Mouse (Mus musculus): ENCODE data around the gene Stab2. TPM values are rescaled to one million over a fixed set of nuclear protein-coding genes. Genes with fewer than 3 reads are reported as not detected.

The Stab2 gene
- polyA plus RNA-seq, 1 experiment from 2014 or later: 0.08 TPM

GRCm38 (mm10) chr10:86934376-86934775, 73.4 kb downstream of the Stab2 start:
- Histone ChIP-seq H3K4me3 (no peak overlapping the region), H3K4me1 (peaks cover 8% of the 10 kb centered on the region; the same call in 1 of the 2 replicates), H3K27ac (replicated peaks) (no peak overlapping the region), H3K27me3 (no peaks in the 10 kb centered on the region), H3K9me3 (no peaks in the 10 kb centered on the region), H3K36me3 (no peaks in the 10 kb centered on the region), H3K9ac (replicated peaks) (no peak overlapping the region), H3K4me2 (replicated peaks) (no peak overlapping the region)
- WGBS: 20% methylated on average over 6 of the region's 6 CpGs
- peak; percentile 41; the same call in 1 of the 2 replicates for ATAC-seq (replicated peaks)

GRCm38 (mm10) chr10:86933906-86934305, 73.9 kb downstream of the Stab2 start:
- H3K9ac ChIP-seq (replicated peaks): no peak overlapping the region
- no peak overlapping the region for H3K4me3 ChIP-seq
- peaks cover 8% of the 10 kb centered on the region; the same call in 1 of the 2 replicates for H3K4me1 ChIP-seq
- no peak overlapping the region for H3K4me2 ChIP-seq (replicated peaks)
- H3K27me3 ChIP-seq: no peaks in the 10 kb centered on the region
- no peaks in the 10 kb centered on the region for H3K36me3 ChIP-seq
- no peak overlapping the region for H3K27ac ChIP-seq (replicated peaks)
- H3K9me3 ChIP-seq: no peaks in the 10 kb centered on the region
- WGBS: 23% methylated on average over 3 of the region's 3 CpGs
- 0 out of 2 replicates have a peak, but pooled peaks have one; percentile 48 for ATAC-seq (replicated peaks)

DNA sequence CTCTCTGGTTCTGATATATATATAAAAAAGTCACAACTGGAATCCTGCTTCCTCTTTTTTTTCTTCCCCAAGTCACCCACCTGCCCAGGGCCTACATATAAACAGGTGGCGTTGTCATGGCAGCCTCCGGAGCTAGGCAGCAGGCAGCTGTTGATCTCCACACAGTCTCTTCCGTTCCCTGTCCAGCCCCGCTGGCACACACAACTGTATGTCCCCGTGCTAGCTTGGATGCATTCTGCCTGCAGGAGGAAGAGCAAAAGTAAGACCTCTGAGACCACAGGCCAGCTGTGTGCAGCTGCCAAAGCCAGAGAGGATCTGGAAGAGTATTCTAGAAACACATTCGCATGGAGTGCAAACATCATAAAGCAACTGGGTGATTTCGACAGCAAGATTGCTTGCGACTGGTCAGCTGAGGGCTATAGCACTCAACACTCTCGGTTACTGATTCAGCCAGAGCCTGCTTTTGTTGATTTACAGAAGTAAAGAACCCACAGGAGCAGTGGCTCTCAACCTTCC, 74.6 kb downstream of the Stab2 start:
- Histone ChIP-seq H3K4me3 (no peak overlapping the region), H3K9ac (replicated peaks) (no peak overlapping the region), H3K4me1 (peaks cover 8% of the 10 kb centered on the region; the same call in 1 of the 2 replicates), H3K36me3 (no peaks in the 10 kb centered on the region), H3K9me3 (no peaks in the 10 kb centered on the region), H3K27me3 (no peaks in the 10 kb centered on the region), H3K27ac (replicated peaks) (no peak overlapping the region), H3K4me2 (replicated peaks) (no peak overlapping the region)
- ATAC-seq (replicated peaks): no peak
- WGBS: 85% methylated on average over 9 of the region's 9 CpGs

DNA sequence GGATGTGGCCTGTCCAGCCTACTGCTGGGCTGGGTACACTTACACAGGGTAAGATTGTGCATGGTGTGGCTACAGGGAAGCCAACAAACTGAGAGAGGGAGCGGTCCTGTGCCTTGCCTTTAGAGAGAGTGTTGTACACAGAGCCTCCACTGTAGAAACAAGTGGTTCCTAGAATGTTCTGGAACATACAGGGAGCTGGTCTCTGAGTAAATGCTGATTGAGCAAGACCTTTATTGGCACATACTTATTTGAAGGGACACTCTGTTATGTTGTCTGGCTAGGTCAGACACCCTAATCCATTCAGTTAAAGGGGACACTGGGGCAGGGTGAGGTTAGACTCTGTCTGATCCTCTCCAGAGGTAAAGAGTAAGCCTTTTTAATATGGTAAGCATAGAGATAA, 84.2 kb downstream of the Stab2 start:
- no peaks in the 10 kb centered on the region for H3K4me1 ChIP-seq
- WGBS: 91% methylated on average over 1 of the region's 1 CpGs
- no peak for ATAC-seq (replicated peaks)
- H3K9me3 ChIP-seq: no peaks in the 10 kb centered on the region
- no peak overlapping the region for H3K4me3 ChIP-seq
- H3K36me3 ChIP-seq: no peaks in the 10 kb centered on the region
- H3K4me2 ChIP-seq (replicated peaks): no peak overlapping the region
- no peak overlapping the region for H3K9ac ChIP-seq (replicated peaks)
- H3K27ac ChIP-seq (replicated peaks): no peak overlapping the region
- H3K27me3 ChIP-seq: no peaks in the 10 kb centered on the region

DNA sequence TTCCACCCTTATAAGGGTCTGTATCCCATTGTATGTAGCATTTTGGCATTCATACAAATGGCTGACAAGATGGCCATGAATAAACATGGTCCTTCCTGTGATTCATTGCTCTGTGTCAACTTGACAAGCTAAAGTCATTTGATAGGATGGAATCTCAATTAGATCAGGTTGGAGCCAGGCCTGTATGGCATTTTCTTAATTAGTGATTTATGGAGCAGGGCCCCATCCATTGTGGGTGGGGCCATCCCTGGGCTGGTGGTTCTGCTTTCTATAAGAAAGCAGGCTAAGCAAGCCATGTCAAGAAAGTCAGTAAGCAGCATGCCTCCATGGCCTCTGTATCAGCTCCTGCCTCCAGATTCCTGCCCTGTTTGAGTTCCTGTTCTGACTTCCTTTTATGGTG, 92.2 kb downstream of the Stab2 start:
- Histone ChIP-seq H3K27me3 (no peaks in the 10 kb centered on the region), H3K4me3 (no peak overlapping the region), H3K4me2 (replicated peaks) (no peak overlapping the region), H3K27ac (replicated peaks) (no peak overlapping the region), H3K9me3 (no peaks in the 10 kb centered on the region), H3K9ac (replicated peaks) (no peak overlapping the region), H3K4me1 (no peaks in the 10 kb centered on the region), H3K36me3 (no peaks in the 10 kb centered on the region)
- peak; percentile 73; the same call in 1 of the 2 replicates for ATAC-seq (replicated peaks)

DNA sequence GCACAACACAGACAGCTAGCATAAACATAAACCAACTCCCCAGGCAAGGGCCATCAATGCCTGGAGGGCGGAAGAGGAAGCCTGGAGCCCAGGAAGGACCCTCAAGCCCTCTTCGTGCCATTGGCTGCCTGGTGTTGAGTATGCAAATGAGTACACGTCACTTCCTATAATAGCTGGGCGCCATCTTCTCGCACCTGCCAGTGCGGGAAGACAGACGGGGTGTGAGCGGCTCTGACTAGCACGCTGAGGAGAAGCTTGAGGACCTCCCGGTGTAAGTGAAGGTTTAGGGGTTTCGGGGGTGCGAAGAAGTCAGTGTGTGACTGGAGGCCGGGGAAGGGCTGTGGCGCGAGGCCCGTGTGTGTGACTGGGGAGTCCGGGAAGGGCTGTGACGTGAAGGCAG, 99.3 kb downstream of the Stab2 start:
- ATAC-seq (replicated peaks): no peak

GRCm38 (mm10) chr10:86907043-86907442, 100.8 kb downstream of the Stab2 start:
- no peak overlapping the region for H3K4me3 ChIP-seq
- 52% methylated on average over 6 of the region's 6 CpGs for WGBS
- no peak overlapping the region for H3K4me2 ChIP-seq (replicated peaks)
- H3K36me3 ChIP-seq: no peaks in the 10 kb centered on the region
- H3K27ac ChIP-seq (replicated peaks): peak overlapping the region; percentile 64; the same call in 1 of the 2 replicates
- no peaks in the 10 kb centered on the region for H3K9me3 ChIP-seq
- peak; percentile 79 for ATAC-seq (replicated peaks)
- no peak overlapping the region for H3K9ac ChIP-seq (replicated peaks)
- H3K4me1 ChIP-seq: peaks cover 4% of the 10 kb centered on the region; the same call in 1 of the 2 replicates
- H3K27me3 ChIP-seq: no peaks in the 10 kb centered on the region

More for the DNA sequence above, 99.3 kb downstream of the Stab2 start:
- no peaks in the 10 kb centered on the region for H3K9me3 ChIP-seq
- H3K27ac ChIP-seq (replicated peaks): no peak overlapping the region
- no peak overlapping the region for H3K4me3 ChIP-seq
- H3K4me1 ChIP-seq: peaks cover 4% of the 10 kb centered on the region; the same call in 1 of the 2 replicates
- 95% methylated on average over 18 of the region's 18 CpGs for WGBS
- no peaks in the 10 kb centered on the region for H3K36me3 ChIP-seq
- no peaks in the 10 kb centered on the region for H3K27me3 ChIP-seq
- no peak overlapping the region for H3K4me2 ChIP-seq (replicated peaks)
- H3K9ac ChIP-seq (replicated peaks): no peak overlapping the region

DNA sequence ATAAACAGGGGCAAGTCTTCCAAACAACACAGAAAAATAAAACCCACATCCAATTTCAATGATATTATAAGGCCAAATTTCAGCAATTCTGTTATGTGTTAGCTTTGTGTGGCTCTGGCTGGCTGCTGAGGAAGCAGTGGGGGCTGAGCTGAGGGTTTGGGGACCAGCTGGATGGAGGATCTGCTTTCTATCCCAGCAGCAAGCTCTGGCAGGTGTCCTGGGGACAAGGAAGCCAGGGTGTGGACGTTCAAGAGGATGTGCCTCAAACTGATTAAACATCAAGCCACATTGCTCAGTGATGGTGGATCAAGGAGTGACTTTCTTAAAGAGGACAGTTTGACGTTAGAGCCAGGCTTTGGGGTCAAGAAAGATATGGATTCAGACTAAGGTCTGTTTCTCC, 112.3 kb downstream of the Stab2 start:
- Histone ChIP-seq H3K36me3 (no peaks in the 10 kb centered on the region), H3K9ac (replicated peaks) (no peak overlapping the region), H3K27ac (replicated peaks) (no peak overlapping the region), H3K4me3 (no peak overlapping the region), H3K27me3 (no peaks in the 10 kb centered on the region), H3K9me3 (no peaks in the 10 kb centered on the region), H3K4me1 (peaks cover 6% of the 10 kb centered on the region), H3K4me2 (replicated peaks) (no peak overlapping the region)
- 80% methylated on average over 2 of the region's 2 CpGs for WGBS
- no peak for ATAC-seq (replicated peaks)

DNA sequence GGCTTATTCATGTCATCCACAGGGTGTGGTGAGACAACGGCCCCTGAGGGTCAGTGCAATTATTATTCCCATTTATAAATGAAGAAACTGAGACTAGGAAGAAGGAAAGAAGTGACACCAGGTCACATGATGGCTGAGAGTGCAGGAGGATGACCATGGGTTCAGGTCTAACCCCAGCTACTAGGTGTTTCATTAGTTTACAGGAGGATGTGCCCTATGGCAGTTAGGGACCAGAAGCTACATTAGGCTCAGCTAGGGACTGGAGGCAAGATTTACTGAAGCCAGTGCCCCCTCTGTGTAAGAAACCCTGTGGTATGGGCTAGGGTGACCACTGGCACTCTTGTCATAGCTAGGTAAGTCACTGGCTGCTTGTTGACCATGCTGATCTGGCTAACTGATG, 116.8 kb downstream of the Stab2 start:
- H3K4me1 ChIP-seq: 0 out of 2 replicates have a peak, but pooled peaks cover 3% of the 10 kb centered on the region
- H3K9ac ChIP-seq (replicated peaks): no peak overlapping the region
- H3K27ac ChIP-seq (replicated peaks): no peak overlapping the region
- no peak for ATAC-seq (replicated peaks)
- H3K4me3 ChIP-seq: no peak overlapping the region
- 84% methylated on average over 1 of the region's 1 CpGs for WGBS
- no peak overlapping the region for H3K4me2 ChIP-seq (replicated peaks)
- H3K36me3 ChIP-seq: no peaks in the 10 kb centered on the region
- no peaks in the 10 kb centered on the region for H3K9me3 ChIP-seq
- H3K27me3 ChIP-seq: no peaks in the 10 kb centered on the region

GRCm38 (mm10) chr10:86890166-86890930, 117.5 kb downstream of the Stab2 start:
- Histone ChIP-seq H3K4me2 (replicated peaks) (no peak overlapping the region), H3K27ac (replicated peaks) (no peak overlapping the region), H3K4me1 (0 out of 2 replicates have a peak, but pooled peaks cover 3% of the 10 kb centered on the region), H3K36me3 (no peaks in the 10 kb centered on the region), H3K9ac (replicated peaks) (no peak overlapping the region), H3K9me3 (no peaks in the 10 kb centered on the region), H3K27me3 (no peaks in the 10 kb centered on the region), H3K4me3 (no peak overlapping the region)
- no peak for ATAC-seq (replicated peaks)
- WGBS: 85% methylated on average over 14 of the region's 14 CpGs

DNA sequence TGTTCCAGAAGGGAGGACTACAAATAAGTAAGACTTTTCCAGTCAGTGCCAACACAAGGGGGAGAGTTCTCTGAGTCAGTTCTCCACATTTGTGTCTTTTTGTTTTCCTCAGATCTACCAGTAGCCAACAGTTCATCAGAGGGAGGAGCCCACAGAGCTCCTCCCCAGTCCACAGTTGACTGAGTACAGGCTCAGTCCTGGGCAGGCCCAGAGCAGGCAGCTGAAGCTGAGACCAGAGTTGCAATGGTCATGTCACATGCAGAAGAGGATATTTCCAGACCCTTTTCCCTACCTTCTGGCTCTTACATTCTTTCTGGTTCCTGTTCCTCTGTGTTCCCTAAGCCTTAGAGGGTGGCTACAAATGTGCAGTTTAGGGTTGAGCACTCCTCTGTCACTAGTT, 118.4 kb downstream of the Stab2 start:
- no peak overlapping the region for H3K4me2 ChIP-seq (replicated peaks)
- 0 out of 2 replicates have a peak, but pooled peaks cover 3% of the 10 kb centered on the region for H3K4me1 ChIP-seq

GRCm38 (mm10) chr10:86886434-86886833, 121.4 kb downstream of the Stab2 start:
- no peaks in the 10 kb centered on the region for H3K36me3 ChIP-seq
- no peak overlapping the region for H3K4me3 ChIP-seq
- H3K4me2 ChIP-seq (replicated peaks): no peak overlapping the region
- 0 out of 2 replicates have a peak, but pooled peaks cover 3% of the 10 kb centered on the region for H3K4me1 ChIP-seq
- no peak for ATAC-seq (replicated peaks)
- H3K27me3 ChIP-seq: no peaks in the 10 kb centered on the region
- H3K9me3 ChIP-seq: no peaks in the 10 kb centered on the region
- no peak overlapping the region for H3K27ac ChIP-seq (replicated peaks)
- no peak overlapping the region for H3K9ac ChIP-seq (replicated peaks)
- WGBS: 89% methylated on average over 1 of the region's 1 CpGs

More for the DNA sequence above, 118.4 kb downstream of the Stab2 start:
- H3K27ac ChIP-seq (replicated peaks): no peak overlapping the region
- H3K27me3 ChIP-seq: no peaks in the 10 kb centered on the region
- no peak overlapping the region for H3K4me3 ChIP-seq
- no peak overlapping the region for H3K9ac ChIP-seq (replicated peaks)
- no peak for ATAC-seq (replicated peaks)
- H3K9me3 ChIP-seq: no peaks in the 10 kb centered on the region
- H3K36me3 ChIP-seq: no peaks in the 10 kb centered on the region
